Mouse (Mus musculus) liver, adult 2 months (tissue): ENCODE results near the gene Mfng.

Source experiments
- CTCF ChIP-seq: fragments of 200-500 bp; IDR thresholded peaks from 2 replicates; pipeline ENCODE4 v1.5.1; 2011; ENCODE audit warnings: low read depth, low read length, control low read depth
- POLR2A ChIP-seq: fragments of 200-500 bp; IDR thresholded peaks from 2 replicates; pipeline ENCODE4 v1.6.1; 2011; ENCODE audit warnings: low read length, control low read depth; ENCODE audit not compliant: insufficient read depth; ENCODE audit errors: extremely low read depth

- no peak for TF ChIP-seq CTCF
- TF ChIP-seq POLR2A = no peak
These were observed 17.7 kb upstream of the Mfng start for GRCm38 (mm10) chr15:78790990-78791389.
